Mouse (Mus musculus) T-helper 2 cell (primary cell): ENCODE data around the gene Klhl13.

Source experiments
- in situ Hi-C: fragments of 300-600 bp; cut with MboI, MseI; formaldehyde crosslinking; loops from one replicate; pipeline ENCODE4 v1.15.1; 2025; ENCODE audit warnings: high pct_unique_total_duplicates

Klhl13 gene

GRCm38 (mm10) chrX:23364514-23365381, at the start of gene Klhl13:
TSS of gene Klhl13 (minus strand) at chrX:23365082.
- in situ Hi-C loops, result no loop called here

- in situ Hi-C loops, result no loop called here
Measured at GRCm38 (mm10) chrX:23409296-23410149, 44.6 kb upstream of the Klhl13 start.

DNA sequence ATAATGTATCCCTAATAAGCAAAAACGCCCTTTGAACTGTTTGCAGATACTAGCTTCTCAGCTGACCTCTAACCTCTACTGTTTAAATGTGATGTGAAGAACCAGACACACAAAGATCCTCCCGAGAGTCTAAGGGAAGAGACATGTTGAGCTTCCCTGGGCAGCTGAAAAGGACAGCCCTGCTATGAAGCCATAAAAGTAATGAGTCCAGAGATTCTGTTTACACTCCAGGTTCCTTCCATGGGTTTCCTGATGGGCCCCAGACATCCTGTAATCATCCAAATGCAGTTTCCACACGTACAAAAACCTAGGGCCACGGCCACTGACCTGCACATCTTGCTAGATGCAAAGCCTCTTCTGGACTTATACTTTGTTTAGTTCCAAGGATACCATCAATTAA, 23.8 kb upstream of the Klhl13 start:
- in situ Hi-C loops, result no loop called here

DNA sequence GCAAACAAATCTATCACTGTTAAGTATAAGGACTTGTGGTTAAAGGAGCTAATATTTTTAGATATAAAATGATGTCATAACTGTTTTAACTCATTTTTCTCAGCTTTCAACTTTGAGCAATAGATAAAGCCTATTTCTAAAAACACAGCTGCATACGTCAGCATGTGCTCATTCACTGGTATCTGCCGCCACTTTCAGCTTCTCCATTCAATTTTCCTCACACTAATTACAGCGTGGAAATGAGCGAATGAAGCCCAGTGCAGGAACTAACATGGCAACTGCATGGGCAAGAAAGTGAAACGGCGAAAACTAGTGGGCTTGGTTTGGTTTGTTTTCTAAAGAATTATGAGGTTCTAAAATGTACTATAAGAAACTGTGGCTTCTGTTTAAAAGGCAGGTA, 1.4 kb downstream of the Klhl13 start:
- in situ Hi-C loops, result no loop called here

- in situ Hi-C loops, result no loop called here
Measured at GRCm38 (mm10) chrX:23360446-23360845, 4.4 kb downstream of the Klhl13 start.

- in situ Hi-C loops, result no loop called here
Measured at GRCm38 (mm10) chrX:23350083-23350482, 14.8 kb downstream of the Klhl13 start.

DNA sequence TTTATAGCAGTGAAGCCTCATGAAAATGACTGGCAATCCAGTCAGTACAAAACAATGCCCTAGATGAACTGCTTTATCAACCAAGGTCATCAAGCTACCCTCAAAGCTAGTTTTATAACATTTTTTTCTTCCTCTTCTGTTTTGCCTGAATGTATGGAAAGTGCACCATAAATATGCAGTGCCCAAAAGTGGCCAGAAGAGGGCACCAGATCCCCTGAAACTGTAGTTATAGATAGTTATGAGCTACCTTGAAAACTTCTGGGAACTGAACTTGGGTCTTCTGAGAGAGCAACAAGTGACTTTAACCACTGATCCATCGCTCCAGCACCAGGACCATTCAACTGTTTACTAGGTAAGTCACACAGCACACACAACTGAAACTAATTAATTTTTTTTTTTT, 36.8 kb downstream of the Klhl13 start:
- in situ Hi-C loops, result loop anchor here (25.0 kb wide), 1 partner anchor 234 kb away; no protein-coding TSS in a partner anchor

DNA sequence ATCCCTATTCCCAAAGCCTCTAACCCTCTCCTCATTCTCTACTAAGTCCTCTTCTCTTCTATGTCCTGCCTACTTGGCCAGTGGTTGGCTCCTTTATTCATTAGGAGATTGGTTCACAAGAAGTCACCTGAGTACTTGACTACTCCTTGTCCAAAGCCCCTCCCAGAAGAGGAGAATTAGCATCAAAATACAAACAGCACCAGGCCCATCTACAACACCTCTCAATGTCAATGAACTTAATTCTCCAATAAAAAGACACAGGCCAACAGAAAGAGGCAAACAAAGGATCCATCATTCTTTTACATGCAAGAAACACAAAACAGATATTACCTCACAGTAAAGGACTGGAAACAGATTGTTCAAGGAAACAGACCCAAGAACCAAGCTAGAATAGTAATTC, 46.0 kb downstream of the Klhl13 start:
- in situ Hi-C loops, result no loop called here

DNA sequence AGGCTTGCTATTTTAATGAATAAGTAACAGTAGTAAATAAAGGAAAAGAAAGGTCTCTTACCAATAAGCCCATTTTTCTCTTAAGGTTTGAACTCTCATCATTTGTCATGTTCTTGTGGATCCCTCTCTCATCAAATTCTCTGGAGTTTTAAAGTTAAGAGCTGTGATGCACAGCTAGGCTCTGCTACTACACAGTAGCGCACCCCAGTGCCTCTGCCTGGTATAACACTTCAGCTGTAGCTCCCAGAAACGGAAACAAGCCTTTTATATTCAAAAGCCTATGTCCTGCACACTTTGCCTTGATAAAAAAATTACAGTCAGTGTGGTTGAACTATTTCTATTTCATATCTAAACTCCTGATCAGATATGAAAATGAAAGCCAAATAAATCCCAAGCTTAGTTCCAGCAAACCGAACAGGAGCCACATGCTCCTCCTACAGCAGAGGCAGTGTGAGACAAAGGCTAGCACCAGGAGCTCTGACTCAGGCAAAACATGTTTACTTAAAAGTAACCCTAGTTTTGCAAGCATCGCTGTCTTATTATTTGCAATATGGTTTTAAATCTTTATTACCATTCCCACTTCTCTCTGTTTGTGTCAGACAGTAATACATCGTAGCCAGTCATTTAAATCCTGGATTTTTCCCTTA, 68.8 kb downstream of the Klhl13 start:
- in situ Hi-C loops, result no loop called here

DNA sequence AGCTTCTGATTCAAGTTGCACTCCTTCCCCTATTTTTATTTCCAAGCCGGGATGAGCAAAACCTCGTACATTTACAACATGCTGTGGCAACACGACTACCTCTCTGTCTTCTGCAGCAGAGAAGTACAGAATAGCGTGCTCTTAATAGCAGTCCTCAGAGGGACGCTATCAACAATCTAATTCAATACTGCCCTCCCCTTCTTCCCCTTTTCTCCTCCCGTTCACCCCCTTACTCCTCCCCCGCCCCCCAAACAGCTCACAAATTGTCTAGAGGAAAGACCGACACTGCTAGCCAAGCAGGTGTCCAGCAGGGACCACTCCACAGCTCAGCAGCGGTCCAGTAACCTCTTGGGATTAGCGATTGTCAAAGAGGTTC, 79.5 kb downstream of the Klhl13 start:
- in situ Hi-C loops, result no loop called here

DNA sequence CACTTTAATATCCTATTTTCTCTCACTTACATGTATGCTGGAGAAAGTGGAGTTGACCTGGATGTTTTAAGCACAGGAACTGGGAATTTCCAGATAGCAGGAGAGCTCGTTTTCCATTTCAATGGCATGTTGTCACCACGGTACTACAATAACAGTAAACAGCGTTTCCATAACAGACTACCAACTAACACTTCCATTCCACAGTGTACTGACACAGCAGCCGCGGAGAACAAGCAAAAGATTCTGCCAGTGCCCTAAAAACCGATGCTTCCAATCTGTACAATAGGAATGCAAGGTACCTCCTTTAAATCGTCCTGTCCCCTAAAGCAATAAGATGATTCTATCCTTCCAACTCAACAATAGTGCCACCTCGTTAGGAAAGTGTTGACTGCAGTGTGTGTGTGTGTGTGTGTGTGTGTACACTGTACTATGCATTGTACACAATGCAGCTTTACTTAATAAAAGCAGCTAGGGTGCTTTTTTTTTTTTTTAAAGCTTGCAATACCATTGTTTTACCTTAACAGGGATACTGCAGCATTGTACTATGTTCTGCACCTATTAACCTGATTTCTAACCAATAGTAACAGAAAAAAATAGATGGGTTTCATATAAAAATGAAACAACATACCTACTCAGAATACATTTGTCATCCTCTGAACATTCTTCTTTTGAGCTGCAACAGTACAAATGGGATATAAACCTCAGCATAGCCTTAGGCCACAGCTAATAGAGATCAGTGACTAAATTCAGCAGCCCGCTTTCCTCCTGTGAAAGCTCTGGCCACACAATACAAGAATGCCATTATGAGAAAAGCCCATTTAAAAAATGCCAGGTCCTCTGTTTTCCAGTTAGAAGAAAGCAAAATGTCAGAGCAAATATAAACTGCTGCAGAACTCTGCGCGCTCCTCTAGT, 80.1 kb downstream of the Klhl13 start:
- in situ Hi-C loops, result no loop called here

DNA sequence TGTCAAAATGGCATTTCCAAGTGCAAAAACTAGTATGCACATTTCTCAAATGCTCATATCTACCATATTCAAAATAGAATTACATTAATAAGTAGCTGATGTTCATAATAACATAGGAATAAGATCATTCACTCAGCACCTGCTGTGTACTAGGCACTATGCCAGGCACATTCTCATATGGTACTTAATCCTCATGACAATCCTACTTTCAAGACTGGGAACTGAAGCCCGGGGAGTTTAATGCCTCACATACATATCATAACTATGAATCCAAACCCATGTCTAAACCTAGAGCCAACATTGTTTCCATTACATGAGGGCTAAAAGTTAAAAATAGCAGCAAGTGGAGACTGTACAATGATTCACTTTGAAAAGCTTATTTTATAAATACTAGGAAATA, 97.3 kb downstream of the Klhl13 start:
- in situ Hi-C loops, result no loop called here

- in situ Hi-C loops, result no loop called here
Measured at GRCm38 (mm10) chrX:23248752-23249151, 116.1 kb downstream of the Klhl13 start.
